Mouse (Mus musculus): ENCODE measurements around the gene Clpsl2.

- TF ChIP-seq MAFK (IDR thresholded peaks at IDR 0.05; ENCODE audit: insufficient read depth, low read depth, low read length) (no peak), HCFC1 (IDR thresholded peaks at IDR 0.05; ENCODE audit: borderline replicate concordance, insufficient read depth, low read length) (no peak), CHD2 (IDR thresholded peaks at IDR 0.05; ENCODE audit: low read depth, low read length) (no peak), ZC3H11A (IDR thresholded peaks at IDR 0.05; ENCODE audit: borderline replicate concordance, low read depth, low read length) (no peak), ZNF384 (IDR thresholded peaks at IDR 0.05; ENCODE audit: low read depth, low read length) (no peak)
Measured at GRCm38 (mm10) chr17:28593965-28594364, 44.8 kb downstream of the Clpsl2 start.
